Mouse (Mus musculus): Measurements from ENCODE around the gene Vsnl1. TPM values are rescaled to one million over a fixed set of nuclear protein-coding genes. Genes with fewer than 3 reads are reported as not detected.

Gene Vsnl1
- total RNA-seq (2015) (not detected in 2 replicates), total RNA-seq (2017) (not detected in 2 replicates)

DNA sequence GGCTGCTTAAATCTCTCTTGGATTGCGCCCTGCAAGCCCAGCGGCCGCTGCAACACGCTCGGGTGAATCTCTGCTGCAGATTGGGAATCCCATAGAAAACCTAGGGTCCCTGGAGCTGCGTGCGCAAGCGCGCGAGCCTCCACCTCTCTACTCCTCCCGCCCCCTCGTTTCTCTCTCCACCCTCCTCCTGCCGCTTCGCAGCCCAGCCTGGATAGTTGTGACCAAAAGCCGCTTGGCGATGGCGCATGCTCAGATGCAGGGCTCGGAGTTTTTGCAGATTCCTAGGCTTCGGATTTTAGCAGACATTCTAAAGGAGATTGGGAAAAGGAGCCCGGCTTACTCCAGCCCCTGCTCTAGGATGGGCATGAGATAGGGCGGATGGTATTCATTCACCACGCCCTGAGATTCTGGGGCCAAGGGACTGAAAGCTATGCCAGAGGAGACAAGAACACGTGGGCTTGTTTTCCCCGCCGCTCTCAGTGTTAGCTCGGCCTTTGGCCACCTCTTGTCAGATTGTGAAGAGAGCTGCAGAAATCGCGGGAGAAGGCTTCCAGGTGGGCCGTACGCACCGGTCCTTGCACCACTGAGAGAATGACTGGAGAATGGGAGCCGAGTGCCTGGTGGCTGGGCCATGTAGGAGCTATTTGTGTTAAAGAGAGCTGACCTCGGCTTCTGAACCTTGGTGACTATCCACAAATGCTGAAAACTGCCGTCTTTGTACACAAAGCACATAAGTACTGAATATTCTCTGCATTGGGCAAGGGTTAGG is at the start of gene Vsnl1:
Gene Vsnl1 (minus strand): TSS at position 117 of the 769 bp plus-strand sequence.
- no peak for ATAC-seq (replicated peaks; ENCODE audit: poor library complexity)

GRCm38 (mm10) chr12:11456632-11457031 is 20.2 kb upstream of the Vsnl1 start:
- ATAC-seq (replicated peaks; ENCODE audit: poor library complexity): no peak

- ATAC-seq (replicated peaks; ENCODE audit: poor library complexity): peak; percentile 18; the same call in 1 of the 2 replicates
Measured at GRCm38 (mm10) chr12:11456213-11456612, 19.8 kb upstream of the Vsnl1 start.

DNA sequence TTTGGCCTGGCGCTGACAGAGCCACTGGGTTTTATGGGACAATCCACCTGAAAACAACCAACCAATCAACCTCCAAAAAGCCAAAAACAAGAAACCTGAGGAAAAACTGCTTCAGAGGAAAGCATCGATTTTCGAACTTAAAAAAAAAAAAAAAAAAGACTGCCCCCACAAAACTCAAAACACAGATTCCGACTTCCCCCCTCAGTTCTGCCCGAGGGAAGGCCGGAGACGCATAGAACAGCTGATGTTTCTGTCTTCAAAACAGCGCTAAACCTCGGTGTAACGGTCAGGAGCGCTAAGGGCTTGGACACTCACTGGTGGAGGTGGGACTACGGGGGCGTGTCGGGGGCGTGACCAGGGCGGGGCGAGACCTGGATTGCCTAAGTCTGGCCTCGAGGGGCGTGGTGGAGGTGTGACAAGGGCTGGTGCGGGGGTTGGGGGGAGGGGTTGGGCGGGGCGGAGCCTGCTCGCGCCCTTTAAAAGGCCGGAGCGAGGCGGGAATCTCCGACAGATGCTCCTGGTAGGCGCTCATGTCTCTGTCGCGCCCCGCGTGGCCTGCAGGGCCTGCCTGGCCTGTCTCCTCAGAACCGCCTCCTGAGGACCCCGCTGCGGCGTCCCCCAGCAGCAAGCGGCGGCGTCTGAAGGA is 19.3 kb upstream of the Vsnl1 start, which contains the start of gene Rad51ap2:
Gene Rad51ap2 (plus strand): TSS at position 531 of the 646 bp plus-strand sequence.
- peak; percentile 100 for ATAC-seq (replicated peaks; ENCODE audit: poor library complexity)

- no peak for ATAC-seq (replicated peaks; ENCODE audit: poor library complexity)
Measured at GRCm38 (mm10) chr12:11454146-11454545, 17.7 kb upstream of the Vsnl1 start.

GRCm38 (mm10) chr12:11437907-11438447 is 1.6 kb upstream of the Vsnl1 start:
- no peak for ATAC-seq (replicated peaks; ENCODE audit: poor library complexity)

- ATAC-seq (replicated peaks; ENCODE audit: poor library complexity): peak; percentile 72
Measured at GRCm38 (mm10) chr12:11437266-11437906, 973 bp upstream of the Vsnl1 start.

GRCm38 (mm10) chr12:11436023-11436350 is 426 bp downstream of the Vsnl1 start:
- no peak for ATAC-seq (replicated peaks; ENCODE audit: poor library complexity)

GRCm38 (mm10) chr12:11435246-11436022 is 979 bp downstream of the Vsnl1 start:
- no peak for ATAC-seq (replicated peaks; ENCODE audit: poor library complexity)

DNA sequence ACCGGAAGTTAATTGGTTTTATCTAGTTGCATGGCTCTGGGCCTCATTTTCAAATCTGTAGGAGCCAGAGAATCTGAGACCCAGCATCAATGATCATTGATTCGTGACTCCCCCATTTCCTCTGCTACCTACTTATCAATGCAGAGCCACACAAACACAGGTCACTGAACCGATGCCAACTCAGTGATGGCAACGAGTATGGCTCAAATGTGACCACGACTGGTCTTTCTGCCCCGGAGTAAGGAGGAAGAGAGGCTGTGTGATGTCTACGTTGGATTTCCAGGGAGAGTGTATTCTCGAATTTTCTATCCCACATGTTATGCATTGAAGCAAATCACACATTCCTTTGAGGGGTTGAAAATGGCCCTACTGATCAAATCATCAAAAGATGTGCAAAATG is 2.0 kb downstream of the Vsnl1 start:
- no peak for ATAC-seq (replicated peaks; ENCODE audit: poor library complexity)

DNA sequence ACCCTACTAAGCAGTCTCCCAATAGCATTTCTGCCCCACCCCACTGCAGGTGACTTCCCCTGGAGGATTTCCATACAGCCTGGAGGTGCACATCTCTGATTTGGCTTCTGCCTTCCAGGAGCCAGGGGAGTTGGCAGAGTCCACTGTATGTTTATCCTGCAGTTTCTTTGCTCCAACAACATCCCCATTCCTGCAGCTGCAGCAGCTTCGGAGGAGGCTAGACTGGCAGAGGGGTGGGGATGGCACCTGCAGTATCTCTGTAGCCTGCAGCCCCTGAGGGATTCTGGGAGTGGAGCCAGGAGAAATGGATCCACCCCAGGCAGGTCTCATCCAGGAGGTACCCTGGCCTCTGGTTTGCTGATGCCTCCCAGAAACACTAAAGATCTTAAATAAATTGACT is 2.7 kb downstream of the Vsnl1 start:
- no peak for ATAC-seq (replicated peaks; ENCODE audit: poor library complexity)

DNA sequence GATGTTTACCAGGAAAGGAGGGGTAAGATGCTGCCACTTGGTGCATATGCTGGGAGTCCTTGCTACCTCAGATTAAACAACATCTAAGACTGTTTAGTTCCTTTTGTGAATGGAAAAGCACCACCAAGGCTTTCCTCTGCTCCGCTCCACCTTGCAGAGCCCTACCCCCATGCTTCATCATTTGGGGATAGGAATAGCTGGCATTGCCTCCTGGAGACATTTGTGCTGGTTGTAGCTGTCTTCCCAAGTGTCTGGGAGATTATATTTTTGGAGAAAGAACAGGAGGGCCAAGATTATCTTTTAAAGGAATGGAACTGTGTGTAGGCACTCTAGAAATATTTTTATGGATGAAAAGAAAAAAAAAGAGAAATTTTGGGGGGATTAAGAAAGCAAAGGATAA is 3.3 kb downstream of the Vsnl1 start:
- no peak for ATAC-seq (replicated peaks; ENCODE audit: poor library complexity)

GRCm38 (mm10) chr12:11427396-11427795 is 9.0 kb downstream of the Vsnl1 start:
- ATAC-seq (replicated peaks; ENCODE audit: poor library complexity): no peak

GRCm38 (mm10) chr12:11418112-11418511 is 18.3 kb downstream of the Vsnl1 start:
- ATAC-seq (replicated peaks; ENCODE audit: poor library complexity): no peak

- no peak for ATAC-seq (replicated peaks; ENCODE audit: poor library complexity)
Measured at GRCm38 (mm10) chr12:11407679-11408078, 28.7 kb downstream of the Vsnl1 start.

DNA sequence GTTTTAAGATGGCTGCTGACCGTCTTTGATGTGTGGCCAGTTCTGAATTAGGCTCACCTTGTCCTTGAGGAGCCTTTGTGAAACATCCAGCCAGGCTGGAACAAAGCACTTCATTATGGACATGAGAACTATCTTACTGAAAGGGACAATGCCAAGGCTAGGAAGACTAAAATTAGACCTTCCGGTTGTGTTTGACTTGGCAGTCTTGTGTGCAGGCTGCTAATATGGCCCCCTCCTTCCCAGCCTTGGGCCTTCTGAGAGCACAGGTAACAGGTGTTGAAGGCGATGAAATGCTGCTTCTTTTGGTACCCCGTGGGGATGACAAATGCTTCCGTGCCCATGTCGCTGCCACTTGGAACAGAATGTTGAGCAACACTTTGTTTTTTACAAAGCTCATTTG is 37.6 kb downstream of the Vsnl1 start:
- no peak for ATAC-seq (replicated peaks; ENCODE audit: poor library complexity)

GRCm38 (mm10) chr12:11397029-11397428 is 39.4 kb downstream of the Vsnl1 start:
- ATAC-seq (replicated peaks; ENCODE audit: poor library complexity): no peak

DNA sequence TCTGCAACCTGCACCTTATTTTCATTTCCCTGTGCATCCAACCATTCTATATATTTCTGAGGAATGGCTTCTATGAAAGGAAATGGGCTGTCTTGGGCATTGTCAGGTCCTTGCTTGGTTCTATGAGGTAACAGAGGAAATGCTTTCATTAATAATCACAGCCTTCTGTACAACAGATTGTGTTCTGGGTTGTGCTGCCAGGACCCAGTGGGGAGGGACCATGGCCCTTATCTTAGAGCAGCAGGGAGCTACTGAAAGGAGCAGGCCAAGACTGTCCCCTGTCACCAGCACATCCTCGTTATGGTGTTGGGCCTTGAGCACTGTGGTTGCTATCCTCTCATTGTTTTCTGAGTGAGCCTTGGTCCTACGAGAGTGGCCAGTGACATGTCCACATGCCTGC is 40.9 kb downstream of the Vsnl1 start:
- ATAC-seq (replicated peaks; ENCODE audit: poor library complexity): no peak

DNA sequence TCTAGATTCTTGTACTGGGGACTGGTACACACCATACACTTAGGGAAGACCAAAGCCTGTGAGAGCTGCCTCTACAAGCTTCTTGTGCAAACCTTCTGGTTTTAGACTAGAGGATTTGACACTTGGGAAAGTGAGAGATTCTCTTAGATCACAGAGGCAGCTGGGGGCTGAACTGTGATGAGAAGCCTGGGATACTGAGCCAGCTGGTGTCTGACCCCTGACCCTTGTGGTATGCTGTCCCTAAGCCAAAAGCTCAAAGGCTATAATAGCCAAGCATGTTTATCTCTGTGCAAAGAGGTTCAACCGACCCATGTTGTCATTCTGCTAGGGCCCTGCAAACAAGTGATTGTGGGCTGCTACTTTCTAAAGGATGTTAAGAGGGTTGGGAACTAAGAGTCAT is 43.9 kb downstream of the Vsnl1 start:
- ATAC-seq (replicated peaks; ENCODE audit: poor library complexity): no peak

- ATAC-seq (replicated peaks; ENCODE audit: poor library complexity): no peak
Measured at GRCm38 (mm10) chr12:11391244-11391949, 45.0 kb downstream of the Vsnl1 start.
